In genomic region chr5:139077311-139078155, GRCm38 (mm10) we compare ENCODE assay signal across 12 mouse cellular contexts.
DNase-seq lines count a peak whose midpoint lies in the region; ATAC-seq and TF ChIP-seq lines count a peak whose summit lies in the region.
"Had no signal": no experiment of that assay in that cellular context is flagged by ENCODE, and none has a peak within 500 bp of the region (broad histone marks: within the 10 kb centered on the region; RNA-seq: fewer than 3 reads in every experiment).

No protein-coding gene starts in this region.

- no peak overlapping the region for H3K4me3 ChIP-seq in lung, embryonic 16.5 days (ENCODE audit: low read length)
- H3K4me3 ChIP-seq in lung, postnatal 0 days (ENCODE audit: low read depth, low read length), result no peak overlapping the region
- H3K4me3 ChIP-seq in embryonic facial prominence, embryonic 15.5 days (replicated peaks), result no peak overlapping the region
- H3K4me3 ChIP-seq in midbrain, embryonic 16.5 days (ENCODE audit: low read depth, low read length), result no peak overlapping the region

- peaks cover 27% of the 10 kb centered on the region for H3K4me1 ChIP-seq in lung, embryonic 16.5 days (replicated peaks; ENCODE audit: control insufficient read depth, insufficient read depth, low read length)
- no peaks in the 10 kb centered on the region for H3K4me1 ChIP-seq in lung, postnatal 0 days (ENCODE audit: insufficient read depth, low read depth, low read length)
- peaks cover 33% of the 10 kb centered on the region for H3K4me1 ChIP-seq in embryonic facial prominence, embryonic 15.5 days
- peaks cover 3% of the 10 kb centered on the region for H3K4me1 ChIP-seq in midbrain, embryonic 16.5 days (ENCODE audit: control insufficient read depth, insufficient read depth, low read length)

- H3K4me2 ChIP-seq in lung, embryonic 16.5 days (ENCODE audit: low read depth, low read length), result no peak overlapping the region
- H3K4me2 ChIP-seq in lung, postnatal 0 days (replicated peaks; ENCODE audit: low read depth, low read length), result no peak overlapping the region
- H3K4me2 ChIP-seq in embryonic facial prominence, embryonic 15.5 days (replicated peaks), result no peak overlapping the region
- H3K4me2 ChIP-seq in midbrain, embryonic 16.5 days (ENCODE audit: low read length), result no peak overlapping the region

- no peaks in the 10 kb centered on the region for H3K9me3 ChIP-seq in lung, embryonic 16.5 days (ENCODE audit: control insufficient read depth, low read length)
- no peaks in the 10 kb centered on the region for H3K9me3 ChIP-seq in lung, postnatal 0 days (ENCODE audit: low read length)
- H3K9me3 ChIP-seq in embryonic facial prominence, embryonic 15.5 days (replicated peaks), result no peaks in the 10 kb centered on the region
- H3K9me3 ChIP-seq in midbrain, embryonic 16.5 days (replicated peaks; ENCODE audit: control insufficient read depth, low read length, poor library complexity, severe bottlenecking), result no peaks in the 10 kb centered on the region

- TF ChIP-seq CTCF in lung, postnatal 0 days (IDR thresholded peaks at IDR 0.05), result no peak

- H3K27me3 ChIP-seq in lung, embryonic 16.5 days (ENCODE audit: control insufficient read depth, insufficient read depth, low read depth, low read length), result no peaks in the 10 kb centered on the region
- no peaks in the 10 kb centered on the region for H3K27me3 ChIP-seq in lung, postnatal 0 days (replicated peaks; ENCODE audit: insufficient read depth, low read length)
- H3K27me3 ChIP-seq in embryonic facial prominence, embryonic 15.5 days, result no peaks in the 10 kb centered on the region
- H3K27me3 ChIP-seq in midbrain, embryonic 16.5 days (ENCODE audit: control insufficient read depth, insufficient read depth, low read depth, low read length), result no peaks in the 10 kb centered on the region
- H3K27me3 ChIP-seq: CH12.LX had no signal

- peak; percentile 14; the same call in 1 of the 2 replicates for ATAC-seq in lung, embryonic 16.5 days (ENCODE audit: low read depth)
- no peak for ATAC-seq in lung, postnatal 0 days
- ATAC-seq in embryonic facial prominence, embryonic 15.5 days (ENCODE audit: insufficient number of reproducible peaks, low FRiP score, low TSS enrichment, low read depth), result peak; percentile 49; the same call in 1 of the 2 replicates
- no peak for ATAC-seq in midbrain, embryonic 16.5 days

- H3K9ac ChIP-seq in lung, embryonic 16.5 days (ENCODE audit: low read length), result no peak overlapping the region
- no peak overlapping the region for H3K9ac ChIP-seq in lung, postnatal 0 days (replicated peaks; ENCODE audit: low read depth)
- no peak overlapping the region; the same call in 1 of the 2 replicates for H3K9ac ChIP-seq in embryonic facial prominence, embryonic 15.5 days
- H3K9ac ChIP-seq in midbrain, embryonic 16.5 days (ENCODE audit: low read depth, low read length), result no peak overlapping the region

- 37% methylated on average over 11 of the region's 11 CpGs for WGBS in lung, embryonic 16.5 days
- 51% methylated on average over 11 of the region's 11 CpGs for WGBS in lung, postnatal 0 days
- WGBS in embryonic facial prominence, embryonic 15.5 days, result 42% methylated on average over 11 of the region's 11 CpGs
- 61% methylated on average over 11 of the region's 11 CpGs for WGBS in midbrain, embryonic 16.5 days

- no peak for TF ChIP-seq EP300 in lung, postnatal 0 days (IDR thresholded peaks at IDR 0.05)

- intact Hi-C loops in heart, postnatal 36 days (cut with DNase I), result loop anchor here (2.0 kb wide), 1 partner anchor 75 kb away; no protein-coding TSS in a partner anchor

- DNase-seq in heart, adult 11 months, result peak; percentile 91
- no peak for DNase-seq in heart, postnatal 36 days
- no peak for DNase-seq in lung, postnatal 0 days (ENCODE audit: low spot score)
- DNase-seq in cerebellum, adult 11-12 months, result peak; percentile 72
- no peak for DNase-seq in c-Kit-positive CD71-positive TER-119-positive erythroid progenitor cells, embryonic 14.5 days (ENCODE audit: low spot score)
- DNase-seq: lung, adult 18-20 months; right cerebral cortex, postnatal 4 days; thymus, postnatal 4 days had no signal

- no peak overlapping the region for H3K27ac ChIP-seq in lung, embryonic 16.5 days (ENCODE audit: low read length)
- H3K27ac ChIP-seq in lung, postnatal 0 days (ENCODE audit: low read length), result no peak overlapping the region
- peak overlapping the region; percentile 49; the same call in 1 of the 2 replicates for H3K27ac ChIP-seq in embryonic facial prominence, embryonic 15.5 days (replicated peaks)
- H3K27ac ChIP-seq in midbrain, embryonic 16.5 days (ENCODE audit: low read length), result no peak overlapping the region

- no peaks in the 10 kb centered on the region for H3K36me3 ChIP-seq in lung, embryonic 16.5 days (ENCODE audit: control insufficient read depth, insufficient read depth, low read length)
- no peaks in the 10 kb centered on the region for H3K36me3 ChIP-seq in lung, postnatal 0 days (ENCODE audit: insufficient read depth, low read length)
- H3K36me3 ChIP-seq in embryonic facial prominence, embryonic 15.5 days, result 0 out of 2 replicates have a peak, but pooled peaks cover 5% of the 10 kb centered on the region
- H3K36me3 ChIP-seq in midbrain, embryonic 16.5 days (ENCODE audit: control insufficient read depth, insufficient read depth, low read length), result peaks cover 3% of the 10 kb centered on the region; the same call in 1 of the 2 replicates

Comparison
In these comparisons a context has a peak if more than half of its experiments do, and no peak if none do; other contexts are left out.
1. DNase-seq: peak in heart, adult 11 months (single experiment) and cerebellum, adult 11-12 months (single experiment); none in heart, postnatal 36 days (0 of 2), lung, postnatal 0 days (single experiment) and c-Kit-positive CD71-positive TER-119-positive erythroid progenitor cells, embryonic 14.5 days (single experiment).
2. ATAC-seq: peak in lung, embryonic 16.5 days (single experiment) and embryonic facial prominence, embryonic 15.5 days (single experiment); none in lung, postnatal 0 days (single experiment) and midbrain, embryonic 16.5 days (single experiment).